ENCODE assay signal across 9 mouse cellular contexts in the genomic region with DNA sequence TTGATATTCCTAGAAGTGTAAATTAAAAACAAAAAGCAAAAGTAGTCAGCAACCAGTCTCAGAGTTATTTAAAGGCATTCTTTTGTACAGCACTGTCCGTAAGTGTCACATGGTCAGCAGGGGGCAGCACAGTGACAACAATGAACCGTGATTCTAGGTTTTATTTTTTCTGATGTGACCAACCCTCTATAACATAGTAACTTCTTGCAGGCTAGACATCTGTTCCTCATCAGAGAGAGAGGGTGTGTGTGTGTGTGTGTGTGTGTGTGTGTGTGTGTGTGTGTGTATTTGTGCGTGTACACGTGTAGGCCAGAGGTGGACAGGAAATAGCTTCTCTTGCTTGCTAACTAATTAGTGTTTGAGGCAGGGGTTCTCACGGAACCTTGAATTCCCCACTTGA. TPM values are rescaled to one million over a fixed set of nuclear protein-coding genes. Genes with fewer than 3 reads are reported as not detected.
DNase-seq lines count a peak whose midpoint lies in the region; ATAC-seq and TF ChIP-seq lines count a peak whose summit lies in the region.
"Had no signal": no experiment of that assay in that cellular context is flagged by ENCODE, and none has a peak within 500 bp of the region (broad histone marks: within the 10 kb centered on the region; RNA-seq: fewer than 3 reads in every experiment).

No protein-coding gene starts in this region.

- no peak for ATAC-seq in kidney, embryonic 14.5 days (ENCODE audit: low FRiP score, low TSS enrichment)

- DNase-seq in kidney, adult 11 months = peak; percentile 4
- DNase-seq in ES-E14 (ENCODE audit: low read depth, low spot score) = peak; percentile 20
- peak; percentile 50 for DNase-seq in cerebellum, adult 9-11 months
- DNase-seq in gastrocnemius, postnatal 25 days = peak; percentile 7
- peak; percentile 51 to 65 for DNase-seq in left cerebral cortex, adult 18-20 months (ENCODE audit: low spot score in 2 of 2)
- peak; percentile 72 for DNase-seq in naive thymus-derived CD4-positive, alpha-beta T cell, adult 2 months (ENCODE audit: low read depth)
- peak; percentile 41 to 53 for DNase-seq in thymus, postnatal 36 days

- no peak overlapping the region for H3K27ac ChIP-seq in kidney, embryonic 14.5 days (ENCODE audit: low read depth, low read length)
- H3K27ac ChIP-seq in ES-E14 (ENCODE audit: insufficient read depth, low read depth, low read length, poor library complexity, severe bottlenecking) = no peak overlapping the region
- H3K27ac ChIP-seq: embryonic facial prominence, embryonic 12.5 days had no signal

- in situ Hi-C loops in ES-E14 (cut with MboI; ENCODE audit: low sequenced_read_pairs in 2 of 2, unreplicated experiment in 2 of 2) = no loop called here

- H3K36me3 ChIP-seq in kidney, embryonic 14.5 days (ENCODE audit: control insufficient read depth, insufficient read depth, low read length) = no peaks in the 10 kb centered on the region; the same call in 1 of the 2 replicates
- no peaks in the 10 kb centered on the region for H3K36me3 ChIP-seq in ES-E14 (ENCODE audit: control insufficient read depth, insufficient read depth, low read length, poor library complexity, severe bottlenecking)
- H3K36me3 ChIP-seq: embryonic facial prominence, embryonic 12.5 days had no signal

- WGBS in kidney, embryonic 14.5 days = 71% methylated on average over 5 of the region's 5 CpGs

- no peaks in the 10 kb centered on the region for H3K4me1 ChIP-seq in kidney, embryonic 14.5 days (ENCODE audit: control insufficient read depth, insufficient read depth, low read length)
- H3K4me1 ChIP-seq in ES-E14 (ENCODE audit: control insufficient read depth in 2 of 2, insufficient read depth in 2 of 2, low read length in 2 of 2, poor library complexity in 1 of 2) = no peaks in the 10 kb centered on the region
- H3K4me1 ChIP-seq: embryonic facial prominence, embryonic 12.5 days had no signal

- no peak overlapping the region for H3K4me2 ChIP-seq in kidney, embryonic 14.5 days (replicated peaks; ENCODE audit: low read depth, low read length)
- H3K4me2 ChIP-seq: embryonic facial prominence, embryonic 12.5 days had no signal

- no peaks in the 10 kb centered on the region for H3K9me3 ChIP-seq in kidney, embryonic 14.5 days (ENCODE audit: control insufficient read depth, low read length)
- H3K9me3 ChIP-seq in ES-E14 (ENCODE audit: control insufficient read depth, insufficient read depth, low read depth, low read length) = no peaks in the 10 kb centered on the region
- H3K9me3 ChIP-seq: embryonic facial prominence, embryonic 12.5 days had no signal

- no peak overlapping the region for H3K4me3 ChIP-seq in kidney, embryonic 14.5 days (ENCODE audit: low read length)
- no peak overlapping the region for H3K4me3 ChIP-seq in ES-E14 (ENCODE audit: insufficient read depth in 1 of 2, low read depth in 1 of 2, low read length in 2 of 2, poor library complexity in 1 of 2, severe bottlenecking in 1 of 2)
- H3K4me3 ChIP-seq: embryonic facial prominence, embryonic 12.5 days had no signal

- no peaks in the 10 kb centered on the region for H3K27me3 ChIP-seq in kidney, embryonic 14.5 days (ENCODE audit: control insufficient read depth, insufficient read depth, low read length)
- H3K27me3 ChIP-seq: embryonic facial prominence, embryonic 12.5 days had no signal

- no peak overlapping the region for H3K9ac ChIP-seq in kidney, embryonic 14.5 days (ENCODE audit: low read depth, low read length)
- no peak overlapping the region for H3K9ac ChIP-seq in ES-E14 (ENCODE audit: insufficient read depth, low read depth, low read length, poor library complexity, severe bottlenecking)
- H3K9ac ChIP-seq: embryonic facial prominence, embryonic 12.5 days had no signal

TF ChIP-seq in ES-E14, 5 proteins besides CTCF, POLR2A, EP300 and RAD21:
- TF ChIP-seq CHD2 (IDR thresholded peaks at IDR 0.05; ENCODE audit: low read depth, low read length) (no peak), ZC3H11A (IDR thresholded peaks at IDR 0.05; ENCODE audit: borderline replicate concordance, low read depth, low read length) (peak; percentile 50; the same call in 1 of the 2 replicates)

RNA-seq across cellular contexts. Expression of gene Neto2, which starts 38.7 kb away (rescaled TPM):
- polyA plus RNA-seq in kidney, embryonic 14.5 days (2014; fragmentation: Nextera tagmentation; extraction: Ambion mirVana) = 23.0 and 31.6 TPM in 2 replicates
- total RNA-seq in ES-E14 (2012; rRNA removed) = 7.9 and 10.8 TPM in 2 replicates
- total RNA-seq in gastrocnemius, postnatal 25 days (2021) = 1 to 10 TPM; 1.2 to 1.3 TPM
- 10 to 100 TPM; 57.6 to 59.0 TPM for total RNA-seq in left cerebral cortex, adult 18-20 months (2021)

Comparison
In these comparisons a context has a peak if more than half of its experiments do, and no peak if none do; other contexts are left out.
1. DNase-seq: peak in every context shown above with its lines; median percentile 72 in naive thymus-derived CD4-positive, alpha-beta T cell, adult 2 months; 58 in left cerebral cortex, adult 18-20 months; 50 in cerebellum, adult 9-11 months; 47 in thymus, postnatal 36 days; 20 in ES-E14; 7 in gastrocnemius, postnatal 25 days; 4 in kidney, adult 11 months.